Mouse (Mus musculus): ENCODE measurements at regions not wholly inside any gene's neighbourhood (a gene's known extent, or its start where the extent isn't known, plus 50 kb on each side); places are given as distances from the start of the nearest gene placed in this dataset.

DNA sequence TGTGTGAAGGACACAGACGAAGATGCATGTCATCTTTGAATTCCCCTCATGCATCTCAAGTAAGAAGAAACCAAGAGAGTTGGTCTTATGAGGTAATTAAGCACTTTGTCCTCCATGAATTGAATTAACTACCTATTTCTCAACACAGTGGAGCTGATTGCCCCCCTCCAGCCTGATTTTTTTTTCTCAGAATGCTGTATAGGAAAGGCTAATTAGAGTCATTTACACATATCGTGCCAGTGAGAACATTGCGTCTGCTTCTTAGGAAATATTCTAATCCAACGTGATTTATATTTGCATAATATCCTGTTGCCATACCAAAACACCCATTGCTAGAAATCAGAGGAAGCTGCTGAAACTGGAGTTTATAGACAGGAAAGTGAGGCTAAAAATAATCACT, 414.8 kb downstream of the Adam3 start:
- intact Hi-C loops (cut with DNase I), result loop anchor here (5.0 kb wide), 1 partner anchor 134 kb away; no protein-coding TSS in a partner anchor

DNA sequence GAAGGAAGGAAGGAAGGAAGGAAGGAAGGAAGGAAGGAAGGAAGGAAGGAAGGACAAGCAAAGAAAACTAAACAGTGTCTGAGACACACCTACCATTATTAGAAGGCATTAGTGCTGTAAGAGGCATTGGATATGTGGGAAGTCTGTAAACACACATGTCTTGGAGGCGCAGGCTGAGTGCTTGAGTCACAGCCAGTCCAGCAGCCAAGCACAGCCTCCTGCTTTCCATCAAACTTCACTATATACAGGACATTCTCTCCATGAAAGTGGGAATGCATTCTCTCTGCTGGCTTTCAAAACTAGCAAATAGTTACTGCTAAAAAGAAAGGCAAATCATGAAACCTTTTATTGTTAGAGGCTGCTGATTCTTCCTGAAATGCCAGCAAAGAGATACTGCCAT, 431.1 kb downstream of the Adam3 start:
- intact Hi-C loops (cut with DNase I), result no loop called here
- DNase-seq, result peak in 1 of 2 experiments; percentile 8

More for the DNA sequence above, 414.8 kb downstream of the Adam3 start:
- no peak for DNase-seq

DNA sequence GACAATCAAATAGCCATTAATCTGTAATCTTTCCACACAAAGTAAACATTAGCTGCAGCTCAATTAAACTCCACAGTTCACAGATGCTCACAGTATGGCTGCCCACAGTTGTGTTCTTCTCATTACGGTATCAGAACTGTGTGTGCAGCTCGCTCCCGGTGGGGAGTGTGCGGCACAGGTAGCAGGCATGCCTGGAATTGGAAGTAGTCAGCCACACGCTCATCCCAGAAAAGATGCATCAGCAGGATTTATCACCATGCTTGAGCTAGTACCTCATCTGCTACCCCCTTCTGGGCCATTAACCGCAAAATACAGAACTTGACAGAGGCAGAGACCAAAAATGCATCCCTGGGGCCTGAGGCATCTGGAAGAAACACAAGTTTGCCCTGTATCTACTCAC, 437.8 kb downstream of the Adam3 start:
- no peak for DNase-seq
- intact Hi-C loops (cut with DNase I), result no loop called here

GRCm38 (mm10) chr8:24284966-24285365, 440.7 kb downstream of the Adam3 start:
- DNase-seq, result peak; percentile 23
- intact Hi-C loops (cut with DNase I), result loop anchor here (5.0 kb wide), 1 partner anchor 102 kb away; no protein-coding TSS in a partner anchor

GRCm38 (mm10) chr8:24283901-24284405, 441.7 kb downstream of the Adam3 start:
- DNase-seq, result no peak
- intact Hi-C loops (cut with DNase I), result loop anchor here (5.0 kb wide), 1 partner anchor 103 kb away; no protein-coding TSS in a partner anchor

DNA sequence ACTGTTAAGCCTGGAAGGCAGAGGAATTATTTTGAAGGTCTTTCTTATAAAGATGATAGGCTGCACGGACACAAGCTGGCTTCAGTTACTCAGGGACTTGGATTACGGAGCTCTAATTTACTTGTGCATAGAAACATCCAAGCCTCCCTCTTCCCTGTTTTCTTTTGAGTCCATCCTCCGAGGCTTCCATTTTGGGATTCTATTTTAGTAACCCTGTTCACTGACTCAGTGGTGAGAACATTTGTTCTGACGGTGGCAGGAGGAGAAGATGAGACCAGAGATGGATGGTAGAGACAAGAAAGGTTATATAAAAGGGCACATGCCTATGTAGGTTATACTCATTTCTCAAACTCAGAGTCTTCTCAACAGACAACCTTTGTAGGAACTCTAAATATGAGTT, 445.4 kb downstream of the Adam3 start:
- intact Hi-C loops (cut with DNase I), result loop anchor here (5.0 kb wide), 1 partner anchor 107 kb away; no protein-coding TSS in a partner anchor
- DNase-seq, result no peak

- intact Hi-C loops (cut with DNase I), result no loop called here
- peak; percentile 3 to 6 for DNase-seq
Measured at GRCm38 (mm10) chr8:24278391-24278790, 447.3 kb downstream of the Adam3 start.

GRCm38 (mm10) chr8:24261359-24261758, 464.3 kb downstream of the Adam3 start:
- intact Hi-C loops (cut with DNase I), result no loop called here
- DNase-seq, result no peak

DNA sequence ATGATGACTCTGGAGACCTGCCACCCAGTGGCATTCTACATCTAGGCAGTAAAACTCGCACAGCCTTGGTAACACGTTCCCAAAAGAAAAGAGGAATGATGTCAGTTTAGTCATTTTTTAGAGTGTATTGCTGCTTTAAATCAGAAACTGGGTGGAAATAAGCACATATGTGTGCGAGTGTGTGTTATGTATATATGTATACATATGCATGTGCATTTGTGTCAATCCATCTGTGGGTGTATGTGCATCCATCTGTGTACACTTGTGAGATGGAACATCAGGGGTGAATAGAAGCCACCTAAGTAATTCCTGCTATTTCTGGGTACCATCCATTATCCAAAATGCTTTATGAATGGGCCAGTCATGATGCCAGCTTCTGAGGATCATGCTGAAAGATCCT, 467.0 kb downstream of the Adam3 start:
- DNase-seq, result no peak
- intact Hi-C loops (cut with DNase I), result no loop called here

DNA sequence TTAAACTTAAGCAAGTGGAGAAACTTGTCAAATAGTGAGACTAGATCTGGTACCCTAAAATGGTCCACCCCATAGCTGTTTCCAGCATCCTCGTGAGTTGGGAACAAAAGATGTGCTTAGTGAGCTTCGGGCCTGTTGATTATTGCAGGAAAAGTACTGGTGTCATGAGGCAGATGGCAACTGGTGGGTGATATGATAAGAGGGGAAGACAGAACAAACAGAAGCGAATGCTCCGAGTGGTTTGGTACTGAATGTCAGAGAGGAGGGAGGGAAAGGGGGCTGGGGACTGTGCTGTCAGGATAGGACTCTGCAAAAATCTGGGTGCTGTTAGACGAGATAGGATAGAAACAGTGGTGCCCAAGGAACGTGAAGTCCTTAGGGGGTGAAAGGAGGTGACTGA, 483.4 kb downstream of the Adam3 start:
- intact Hi-C loops (cut with DNase I), result no loop called here
- DNase-seq, result no peak

GRCm38 (mm10) chr8:24240211-24240983, 485.3 kb downstream of the Adam3 start:
- intact Hi-C loops (cut with DNase I), result no loop called here

DNA sequence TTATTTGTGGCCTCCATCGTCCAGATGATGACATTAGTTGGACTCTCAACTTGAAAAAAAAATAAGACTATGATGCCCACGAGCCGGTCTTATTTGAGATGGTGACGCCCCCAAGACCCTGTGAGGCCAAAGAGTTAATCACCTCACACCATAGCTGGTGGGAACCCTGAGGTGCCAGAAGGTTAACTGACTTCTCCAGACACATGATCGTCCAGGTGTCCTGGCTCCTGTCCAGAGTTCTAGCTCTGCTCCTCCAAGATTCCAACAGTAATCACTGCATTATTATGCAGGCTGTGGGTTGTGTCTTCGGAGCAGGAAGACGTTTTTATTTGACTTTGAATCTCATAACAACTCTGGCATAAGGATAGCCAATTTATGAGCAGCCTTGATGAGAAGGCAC, 490.7 kb downstream of the Adam3 start:
- intact Hi-C loops (cut with DNase I), result no loop called here
- DNase-seq, result no peak

More at GRCm38 (mm10) chr8:24240211-24240983, 485.3 kb downstream of the Adam3 start:
- DNase-seq, result no peak

- intact Hi-C loops (cut with DNase I), result no loop called here
- peak in 1 of 2 experiments; percentile 45 for DNase-seq
Measured at GRCm38 (mm10) chr8:24228148-24228547, 497.5 kb downstream of the Adam3 start.

- no peak for DNase-seq
- intact Hi-C loops (cut with DNase I), result no loop called here
Measured at GRCm38 (mm10) chr8:24227331-24228072, 498.1 kb downstream of the Adam3 start.

GRCm38 (mm10) chr8:24220222-24220621, 505.4 kb downstream of the Adam3 start:
- DNase-seq, result no peak
- intact Hi-C loops (cut with DNase I), result no loop called here

DNA sequence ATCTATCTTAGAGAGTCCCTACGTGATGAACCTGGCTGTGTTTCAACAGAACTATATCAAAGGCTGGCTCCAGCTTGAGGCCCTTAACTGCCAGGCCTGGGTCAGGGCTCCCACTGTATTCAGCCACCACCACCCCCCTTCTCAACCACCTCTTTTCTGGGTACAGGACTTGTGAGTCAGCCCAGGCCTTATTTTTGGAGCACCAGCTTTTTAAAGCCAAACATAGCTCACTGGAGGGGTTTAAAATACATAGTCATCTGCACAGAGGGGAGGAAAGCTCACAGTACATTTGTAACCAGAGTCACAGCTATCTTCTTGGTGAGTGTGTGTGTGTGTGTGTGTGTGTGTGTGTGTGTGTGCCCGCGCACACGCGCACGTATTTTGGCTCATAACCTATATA, 509.0 kb downstream of the Adam3 start:
- no peak for DNase-seq
- intact Hi-C loops (cut with DNase I), result no loop called here

DNA sequence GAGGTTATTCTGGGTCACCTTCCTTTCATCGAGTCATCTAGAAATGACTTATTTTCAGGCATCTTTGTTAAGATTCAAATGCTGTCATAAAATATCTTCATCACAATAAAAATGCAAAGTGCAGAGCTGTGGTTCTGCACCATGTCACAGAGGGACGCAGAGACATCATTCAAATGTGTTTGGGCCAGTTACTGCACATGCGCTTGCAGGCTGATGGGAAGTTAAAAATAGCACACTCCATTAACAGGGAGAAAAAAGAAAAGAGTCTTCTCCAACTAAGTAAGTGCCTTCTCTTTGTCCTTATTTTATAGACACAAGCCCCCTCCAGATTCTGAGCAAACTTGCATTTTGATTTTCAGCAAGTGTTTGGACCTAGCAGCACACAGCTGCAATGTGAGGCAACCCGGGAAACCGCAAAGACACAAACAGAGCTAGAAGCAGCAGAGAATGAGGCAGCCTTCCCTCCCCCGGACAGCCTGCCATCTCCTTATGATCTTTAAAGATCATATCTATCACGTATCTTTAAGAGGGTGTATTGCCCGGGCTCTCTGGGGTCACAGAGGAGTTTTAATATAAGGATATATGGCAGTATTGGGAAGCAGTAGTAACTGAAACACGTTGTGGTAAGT, 510.0 kb downstream of the Adam3 start:
- intact Hi-C loops (cut with DNase I), result no loop called here
- peak; percentile 26 to 29 for DNase-seq

GRCm38 (mm10) chr8:24214315-24214714, 511.3 kb downstream of the Adam3 start:
- DNase-seq, result no peak
- intact Hi-C loops (cut with DNase I), result no loop called here

- intact Hi-C loops (cut with DNase I), result no loop called here
- no peak for DNase-seq
Measured at GRCm38 (mm10) chr8:24212216-24213200, 513.1 kb downstream of the Adam3 start.

GRCm38 (mm10) chr8:24211091-24211490, 514.6 kb downstream of the Adam3 start:
- DNase-seq, result no peak
- intact Hi-C loops (cut with DNase I), result no loop called here

Data from heart, postnatal 10 days (tissue).